Mouse (Mus musculus) heart, adult 18-20 months (tissue): ENCODE measurements at regions not wholly inside any gene's neighbourhood (a gene's known extent, or its start where the extent isn't known, plus 50 kb on each side); places are given as distances from the start of the nearest gene placed in this dataset.
A peak's percentile ranks its signal among the peaks of the same experiment; 100 is the strongest.

ENCODE experiments used
- DNase-seq, 2 experiments: peaks; one replicate each; pipeline ENCODE4 v3.0.0; 2021 to 2022; ENCODE audit warnings: mixed read lengths in 1 of 2

GRCm38 (mm10) chr14:48753084-48753483 is 79.5 kb upstream of the Otx2 start:
- DNase-seq = no peak

- no peak for DNase-seq
Observed at GRCm38 (mm10) chr14:48752579-48752905, 78.9 kb upstream of the Otx2 start.

GRCm38 (mm10) chr14:48751751-48752578 is 78.3 kb upstream of the Otx2 start:
- DNase-seq = peak in 1 of 2 experiments; percentile 7

- DNase-seq = no peak
Observed at GRCm38 (mm10) chr14:48750994-48751393, 77.4 kb upstream of the Otx2 start.

- no peak for DNase-seq
Observed at GRCm38 (mm10) chr14:48748976-48749375, 75.4 kb upstream of the Otx2 start.

GRCm38 (mm10) chr14:48747936-48748335 is 74.3 kb upstream of the Otx2 start:
- no peak for DNase-seq

GRCm38 (mm10) chr14:48740942-48741602 is 67.5 kb upstream of the Otx2 start:
- peak in 1 of 2 experiments; percentile 7 for DNase-seq

GRCm38 (mm10) chr14:48739121-48739520 is 65.5 kb upstream of the Otx2 start:
- no peak for DNase-seq

- no peak for DNase-seq
Observed at GRCm38 (mm10) chr14:48738641-48739040, 65.0 kb upstream of the Otx2 start.

- DNase-seq = no peak
Observed at GRCm38 (mm10) chr14:48738213-48738612, 64.6 kb upstream of the Otx2 start.

- DNase-seq = no peak
Observed at GRCm38 (mm10) chr14:48736969-48737860, 63.6 kb upstream of the Otx2 start.

- no peak for DNase-seq
Observed at GRCm38 (mm10) chr14:48736211-48736610, 62.6 kb upstream of the Otx2 start.

- no peak for DNase-seq
Observed at GRCm38 (mm10) chr14:48729996-48730395, 56.4 kb upstream of the Otx2 start.
